Mouse (Mus musculus) ovary, postnatal 10 days (tissue): Measurements from ENCODE around the gene Homez.

Source experiments
- DNase-seq: peaks from one replicate; pipeline ENCODE4 v3.0.0; 2022; ENCODE audit warnings: low spot score

Homez gene

DNA sequence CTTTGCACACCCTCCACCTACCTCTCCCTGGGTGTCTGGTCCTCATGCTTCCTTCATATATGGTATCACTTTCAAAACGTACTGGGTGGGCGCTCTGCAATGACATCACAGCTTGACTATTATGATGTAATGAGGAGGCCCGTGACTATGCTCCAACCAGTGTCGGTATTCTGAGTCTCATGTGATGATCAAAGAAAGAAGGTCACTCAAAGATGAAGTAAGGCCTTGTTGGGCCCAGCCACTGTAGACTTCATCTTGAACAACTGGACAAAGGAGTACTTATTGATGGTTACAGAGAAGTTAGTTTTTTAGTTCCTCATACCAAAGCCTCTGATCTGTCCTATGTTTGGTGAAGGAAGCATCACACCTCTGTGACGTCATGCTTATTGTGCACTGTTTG, at the start of gene Homez:
Homez (minus strand) TSS at position 101 of the 400 bp plus-strand sequence.
- DNase-seq = no peak

DNA sequence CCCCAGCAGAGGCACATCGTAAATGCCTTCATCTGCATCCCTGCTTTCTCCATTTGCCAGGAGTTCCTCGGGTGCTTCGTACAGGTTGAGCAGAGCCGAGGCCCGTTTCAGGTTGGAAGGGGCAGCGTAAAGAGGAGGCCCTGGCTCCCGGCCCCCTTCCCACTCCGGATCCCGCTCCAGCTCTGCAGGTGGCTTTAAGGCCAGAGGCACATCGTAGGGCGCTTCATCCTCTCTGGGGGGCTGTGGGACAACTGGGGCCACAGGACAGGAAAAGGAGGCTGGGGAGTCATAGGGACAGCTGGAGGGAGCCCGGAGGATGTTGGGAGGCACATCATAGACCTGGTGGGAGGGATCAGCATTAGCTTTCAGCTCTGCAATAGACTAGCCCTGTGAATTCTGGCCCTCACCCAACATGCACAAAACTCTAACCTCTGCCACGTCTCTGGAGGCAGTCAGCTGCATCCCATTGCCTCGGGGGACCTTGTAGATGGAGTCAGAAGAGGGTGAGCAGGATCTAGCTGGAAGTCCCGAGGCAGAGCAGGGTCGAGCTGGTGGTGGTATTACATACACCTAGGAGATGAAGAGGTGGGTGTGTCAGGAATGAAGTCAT, 49.4 kb upstream of the Homez start:
- no peak for DNase-seq

GRCm38 (mm10) chr14:54913343-54913742, 42.6 kb upstream of the Homez start:
- DNase-seq = no peak

DNA sequence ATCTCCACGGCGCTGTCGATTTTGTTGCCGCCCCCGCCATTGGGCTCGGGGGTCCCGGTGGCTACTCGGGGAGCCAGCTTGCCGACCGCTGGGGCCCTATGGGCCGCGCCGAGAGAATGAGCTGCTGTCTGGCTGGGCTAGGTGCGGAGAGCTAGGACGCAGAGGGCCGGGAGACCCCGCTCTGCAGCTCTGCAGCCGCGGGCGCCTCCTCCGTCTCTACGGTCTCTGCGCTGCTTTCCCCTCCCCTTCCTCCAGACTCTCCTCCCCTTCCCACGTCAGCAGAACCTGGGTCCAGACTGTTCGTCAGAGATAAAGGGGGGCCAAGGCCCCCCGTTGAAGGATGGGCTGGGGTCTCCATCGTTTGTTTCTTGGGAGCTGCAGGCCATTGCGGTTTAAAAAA, 42.1 kb upstream of the Homez start, which contains the start of gene Slc22a17:
Slc22a17 (minus strand) TSS at position 247 of the 400 bp plus-strand sequence.
- peak; percentile 64 for DNase-seq

DNA sequence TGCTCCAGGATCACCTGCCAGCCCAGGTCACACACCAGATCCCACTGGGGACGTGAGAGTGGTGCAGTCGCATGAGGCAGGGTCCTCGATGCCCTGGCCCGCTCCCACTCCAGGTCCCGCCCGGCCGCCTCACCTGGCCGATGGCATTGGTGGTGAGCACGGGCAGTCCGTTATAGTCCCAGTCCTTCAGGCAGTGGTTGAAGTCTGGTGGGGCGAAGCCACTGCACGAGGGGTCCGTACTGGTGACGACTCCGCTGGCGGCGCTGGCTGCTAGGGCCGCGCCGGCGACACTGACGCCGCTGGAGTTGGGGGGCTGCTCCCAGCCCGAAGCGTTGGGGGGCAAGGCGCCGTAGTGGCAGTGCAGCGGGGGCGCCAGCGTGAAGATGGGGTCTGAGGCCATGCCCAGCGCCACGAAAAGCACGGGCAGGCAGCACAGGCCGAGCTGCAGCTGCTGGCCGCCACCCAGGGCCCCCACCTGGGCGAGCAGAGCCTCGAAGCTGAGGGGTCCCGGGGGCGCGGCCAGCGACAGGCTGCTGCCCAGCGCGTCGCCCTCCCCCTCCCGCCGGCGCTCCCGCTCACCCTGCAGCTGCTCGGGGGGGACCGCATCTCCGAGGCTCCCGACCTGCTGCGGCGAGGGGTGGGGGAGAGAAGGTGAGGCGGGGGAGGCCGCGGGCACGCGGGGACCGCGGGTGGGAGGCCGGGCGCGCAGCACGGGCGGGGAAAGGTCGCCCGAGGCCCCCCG, 41.5 kb upstream of the Homez start:
- DNase-seq = no peak

DNA sequence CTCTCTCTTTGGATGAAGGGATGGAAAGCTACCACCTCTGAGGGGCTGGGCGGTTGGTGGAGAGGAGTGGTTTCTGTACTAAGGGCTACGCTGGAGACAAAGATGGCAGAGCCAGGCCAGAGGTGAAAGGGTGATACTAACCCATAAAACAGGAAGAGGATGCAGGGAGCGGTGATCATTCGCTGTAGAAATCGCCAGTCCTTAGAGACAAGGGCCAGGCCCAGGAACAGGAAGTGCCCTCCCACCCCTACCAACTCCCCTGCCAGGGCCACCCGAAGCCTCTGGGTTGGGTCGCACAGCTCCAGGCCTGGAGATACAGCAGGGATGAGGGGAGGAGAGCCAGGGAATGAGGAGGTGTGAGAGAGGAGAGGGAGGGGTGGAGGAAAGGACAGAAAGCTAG, 37.9 kb upstream of the Homez start:
- DNase-seq = no peak

DNA sequence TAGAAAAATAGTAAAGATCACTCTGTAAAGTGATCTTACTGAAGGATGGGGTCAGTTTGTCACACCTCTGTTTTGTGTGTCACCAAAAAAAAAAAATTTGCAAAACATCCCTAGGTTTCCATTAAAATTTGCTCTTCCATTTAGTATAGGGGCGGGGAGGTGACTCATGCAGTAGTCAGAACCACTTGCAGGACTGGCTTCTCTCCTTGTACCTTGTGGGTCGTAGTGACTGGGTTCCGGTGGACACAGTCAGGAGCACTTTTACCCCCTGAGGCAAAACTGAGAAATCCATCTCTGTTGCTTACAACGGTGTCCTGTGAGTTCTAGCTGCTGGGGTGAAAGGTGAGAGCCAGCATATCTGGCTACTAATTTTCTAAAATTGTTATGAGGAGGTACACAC, 32.9 kb upstream of the Homez start:
- DNase-seq = no peak

- no peak for DNase-seq
Observed at GRCm38 (mm10) chr14:54900383-54900782, 29.6 kb upstream of the Homez start.

- no peak for DNase-seq
Observed at GRCm38 (mm10) chr14:54897445-54897844, 26.7 kb upstream of the Homez start.

- DNase-seq = peak; percentile 54
Observed at GRCm38 (mm10) chr14:54894296-54895151, 23.8 kb upstream of the Homez start.

DNA sequence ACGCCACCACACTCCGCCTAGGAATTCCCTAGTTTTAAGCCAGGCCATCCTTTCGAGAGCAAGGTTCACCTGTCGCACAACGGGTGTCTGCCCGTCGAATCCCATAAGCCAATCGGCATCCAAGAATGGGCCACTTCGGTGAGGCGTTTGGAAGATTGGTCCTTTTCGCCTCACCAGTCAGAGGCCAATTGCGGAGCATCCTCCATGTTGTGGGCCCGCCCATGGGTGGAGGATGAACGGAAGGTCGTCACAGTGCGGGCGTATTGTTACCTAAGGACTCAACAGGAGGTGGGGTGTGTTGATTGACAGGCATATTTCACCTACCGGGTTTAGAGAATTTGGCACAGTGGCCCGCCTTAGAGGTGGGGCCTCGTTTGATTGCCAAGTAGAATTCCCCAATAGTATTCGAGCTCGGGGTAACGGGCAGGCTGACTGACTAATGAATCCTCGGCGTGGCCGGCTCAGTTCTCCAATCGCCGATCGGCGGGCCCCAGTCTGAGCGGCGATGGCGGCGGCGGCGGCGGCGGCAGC, 23.0 kb upstream of the Homez start:
- peak; percentile 96 for DNase-seq

- no peak for DNase-seq
Observed at GRCm38 (mm10) chr14:54892200-54892599, 21.4 kb upstream of the Homez start, which contains the start of gene Pabpn1. Gene Pabpn1, plus strand, starts transcription at chr14:54892500.

- DNase-seq = no peak
Observed at GRCm38 (mm10) chr14:54885309-54885708, 14.5 kb upstream of the Homez start.

GRCm38 (mm10) chr14:54884022-54884712, 13.4 kb upstream of the Homez start:
- no peak for DNase-seq

DNA sequence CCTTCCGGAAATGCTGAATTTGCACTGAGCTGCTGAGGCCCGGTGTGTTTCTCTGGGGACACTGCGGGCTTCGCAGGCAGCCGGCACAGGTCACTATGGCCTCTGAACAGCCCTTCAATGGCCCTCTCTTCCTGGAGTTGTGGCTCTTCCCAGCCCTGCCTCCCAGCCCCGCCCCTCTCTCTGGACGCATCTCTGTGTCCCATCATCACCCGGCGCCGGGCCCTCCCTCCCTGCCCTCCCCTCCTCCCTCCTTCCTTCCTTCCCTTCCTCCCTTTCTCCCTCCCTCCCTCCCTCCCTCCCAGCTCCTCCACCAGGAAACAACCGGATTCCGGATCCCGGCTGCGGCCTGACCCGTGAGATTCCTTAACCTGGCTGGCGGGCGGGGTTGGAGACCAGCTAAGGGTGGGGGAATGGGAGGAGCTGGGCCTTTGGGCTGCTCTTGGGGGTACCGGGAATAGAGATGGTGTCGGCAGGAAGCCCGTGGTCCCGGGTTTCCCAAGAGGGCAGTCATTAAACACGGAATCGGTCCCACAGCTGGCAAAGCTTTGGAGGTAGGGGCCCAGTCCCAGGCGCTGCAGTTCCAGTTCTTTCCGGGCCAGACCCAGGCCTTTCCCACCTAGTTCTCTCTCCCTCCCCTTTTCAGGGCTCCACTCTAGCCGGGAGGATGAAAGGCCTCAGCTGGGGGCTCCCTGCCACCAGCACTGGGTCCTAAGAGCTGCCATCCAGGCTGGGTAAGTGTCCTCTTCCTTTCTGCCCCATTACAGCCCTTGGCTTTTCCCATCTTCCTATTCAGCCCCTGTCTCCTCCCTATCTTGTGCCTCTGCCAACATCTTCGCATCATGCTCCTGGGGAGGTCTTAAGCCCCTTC, 12.6 kb upstream of the Homez start, which contains the start of the genes Bcl2l2 and Gm20521:
Bcl2l2 (plus strand) TSS at position 224 of the 868 bp plus-strand sequence.
Gm20521 (plus strand) TSS at position 288 of the 868 bp plus-strand sequence.
- DNase-seq = peak; percentile 57

DNA sequence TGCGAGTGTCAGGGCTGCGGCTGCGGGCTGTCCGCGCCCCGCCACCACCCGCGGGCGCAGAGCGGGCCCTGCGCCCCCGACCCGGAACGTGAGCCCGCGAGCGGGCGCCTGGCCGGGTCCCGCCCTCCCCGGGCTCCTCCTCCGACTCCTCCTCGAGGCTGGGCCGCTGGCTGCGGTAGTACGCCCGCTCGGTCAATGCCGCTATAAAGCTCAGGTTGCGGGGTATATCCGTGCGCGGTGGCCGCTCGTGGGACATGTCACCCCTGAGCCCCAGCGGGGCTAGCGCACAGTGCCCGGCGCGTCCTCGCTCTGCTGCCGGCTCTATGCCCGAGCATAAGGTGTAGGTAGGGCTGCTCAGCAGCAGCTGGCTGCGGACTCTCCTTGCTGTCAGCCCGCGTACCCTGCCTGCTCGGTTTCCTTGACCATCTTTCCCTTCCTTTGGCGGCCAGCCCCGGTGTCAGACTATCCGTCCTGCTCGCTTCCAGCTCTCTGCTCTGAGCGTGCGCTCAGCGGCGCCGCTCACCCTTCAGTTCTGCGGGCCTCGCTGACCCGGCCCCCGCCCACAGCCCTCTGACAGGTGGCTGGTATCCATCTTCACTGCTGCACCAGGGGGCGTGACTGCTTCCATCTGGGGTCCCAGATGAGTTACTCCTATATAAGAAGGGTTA, 6.4 kb upstream of the Homez start, which contains the start of gene Ppp1r3e:
Ppp1r3e (minus strand) TSS at position 503 of the 668 bp plus-strand sequence.
- DNase-seq = no peak

DNA sequence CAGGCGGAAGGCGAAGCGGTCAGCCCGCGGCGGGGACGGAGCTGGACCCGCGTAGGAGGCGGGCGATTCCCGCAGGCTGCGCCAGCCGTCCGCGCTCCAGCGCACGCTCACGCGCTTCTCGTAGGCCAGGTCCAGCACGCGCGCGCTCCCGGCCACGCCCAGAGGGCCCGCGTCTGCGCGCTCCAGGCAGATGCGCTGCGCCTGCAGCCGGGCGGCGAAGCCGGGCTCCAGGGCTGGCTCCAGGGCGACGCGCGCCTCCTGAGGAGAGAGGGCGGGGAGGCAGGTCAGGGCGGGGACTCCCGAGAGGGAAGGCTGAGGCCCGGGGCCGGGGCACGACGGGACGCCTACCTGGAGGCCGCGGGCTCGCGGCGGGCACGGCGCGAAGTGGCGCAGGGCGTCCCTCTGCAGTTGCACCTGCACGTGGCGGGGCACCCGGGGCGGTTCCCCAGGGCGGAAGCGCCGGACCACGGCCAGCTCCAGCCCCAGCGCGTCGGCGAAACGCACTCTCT, 5.8 kb upstream of the Homez start:
- DNase-seq = peak; percentile 76

- DNase-seq = no peak
Observed at GRCm38 (mm10) chr14:54875844-54876538, 5.2 kb upstream of the Homez start.

DNA sequence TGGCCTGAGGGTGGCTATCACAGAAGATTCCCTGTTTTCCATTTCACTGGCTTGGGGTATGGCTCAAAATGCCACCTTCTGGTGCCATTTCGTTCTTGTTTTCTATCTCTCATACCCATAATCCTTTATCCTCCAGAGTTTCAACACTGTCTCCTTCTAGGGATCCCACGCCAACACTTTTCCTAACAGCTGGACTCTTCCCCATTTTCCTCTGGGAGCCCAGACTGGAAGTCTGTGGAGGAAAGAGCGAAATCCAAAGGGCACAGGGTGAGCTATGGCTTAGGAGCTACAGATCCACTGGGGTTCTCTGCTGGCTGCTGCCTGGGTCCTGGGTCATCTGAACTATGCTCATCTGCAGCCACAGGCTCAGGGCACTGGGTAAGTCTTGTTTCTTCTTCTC, 3.4 kb upstream of the Homez start:
- no peak for DNase-seq
